Mouse (Mus musculus) telencephalon, adult 2 months (tissue): ENCODE data around the gene Hist2h3b.
"Not testable (repeated sequence)": the region's sequence is repeated elsewhere in the genome, so short reads cannot be mapped to it uniquely, and the experiment has no call there.

Source experiments
- DNase-seq: peaks from one replicate; pipeline ENCODE4 v3.0.0-alpha.2; 2011; ENCODE audit warnings: low read depth, low spot score

The Hist2h3b gene

DNA sequence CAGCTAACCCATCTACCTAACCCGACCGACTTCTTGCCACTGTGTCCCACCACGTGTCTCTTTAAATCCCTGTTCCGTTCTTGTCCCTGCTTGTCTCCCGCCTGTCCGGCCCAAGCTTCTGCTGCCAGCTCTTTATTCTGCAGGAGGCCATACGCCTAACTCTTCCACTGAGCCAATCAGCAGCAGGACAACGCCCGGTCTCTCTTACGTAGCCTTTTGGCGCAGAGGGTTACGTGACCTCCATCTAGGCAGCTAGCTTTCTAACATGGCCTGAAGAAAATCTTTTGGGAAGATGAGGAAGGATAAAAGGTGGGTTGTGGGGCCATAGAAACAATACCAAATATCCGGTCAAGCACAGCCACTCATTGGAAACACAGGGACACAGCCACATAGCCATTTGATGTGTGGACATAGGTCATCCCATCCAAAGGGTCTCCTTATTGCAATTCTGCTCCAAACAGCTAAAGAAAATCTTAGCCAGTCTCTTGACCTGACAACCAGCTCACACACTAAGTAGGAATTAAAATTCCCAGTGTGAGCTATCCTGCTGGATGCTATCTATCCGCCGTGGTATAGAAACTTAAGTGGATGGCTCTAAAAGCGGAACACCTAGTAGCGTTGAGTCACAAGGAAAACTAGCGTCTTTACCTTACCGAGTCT lies 6.1 kb upstream of the Hist2h3b start:
- DNase-seq: peak; percentile 96

DNA sequence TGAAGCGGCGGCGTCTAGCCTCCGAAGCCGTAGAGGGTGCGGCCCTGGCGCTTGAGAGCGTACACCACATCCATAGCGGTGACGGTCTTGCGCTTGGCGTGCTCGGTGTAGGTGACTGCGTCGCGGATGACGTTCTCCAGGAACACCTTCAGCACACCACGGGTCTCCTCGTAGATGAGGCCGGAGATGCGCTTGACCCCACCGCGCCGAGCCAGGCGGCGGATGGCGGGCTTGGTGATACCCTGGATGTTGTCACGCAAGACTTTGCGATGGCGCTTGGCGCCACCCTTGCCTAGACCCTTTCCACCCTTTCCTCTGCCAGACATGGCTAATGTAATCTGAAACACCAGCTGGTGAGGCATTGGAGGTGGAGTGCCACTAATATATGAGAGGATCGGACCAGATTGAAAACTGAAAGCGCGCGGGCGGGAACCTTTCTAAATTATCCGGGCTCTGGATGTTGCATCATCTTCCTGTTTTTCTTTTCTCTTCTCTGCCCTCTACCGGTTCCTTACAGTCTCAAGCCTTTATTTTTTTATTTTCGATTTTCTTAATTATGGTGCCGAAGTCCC lies 5.4 kb upstream of the Hist2h3b start, which contains the start of gene Hist2h4:
Gene Hist2h4, minus strand, starts transcription at position 333 of the 572 bp plus-strand sequence.
- DNase-seq: peak; percentile 96

DNA sequence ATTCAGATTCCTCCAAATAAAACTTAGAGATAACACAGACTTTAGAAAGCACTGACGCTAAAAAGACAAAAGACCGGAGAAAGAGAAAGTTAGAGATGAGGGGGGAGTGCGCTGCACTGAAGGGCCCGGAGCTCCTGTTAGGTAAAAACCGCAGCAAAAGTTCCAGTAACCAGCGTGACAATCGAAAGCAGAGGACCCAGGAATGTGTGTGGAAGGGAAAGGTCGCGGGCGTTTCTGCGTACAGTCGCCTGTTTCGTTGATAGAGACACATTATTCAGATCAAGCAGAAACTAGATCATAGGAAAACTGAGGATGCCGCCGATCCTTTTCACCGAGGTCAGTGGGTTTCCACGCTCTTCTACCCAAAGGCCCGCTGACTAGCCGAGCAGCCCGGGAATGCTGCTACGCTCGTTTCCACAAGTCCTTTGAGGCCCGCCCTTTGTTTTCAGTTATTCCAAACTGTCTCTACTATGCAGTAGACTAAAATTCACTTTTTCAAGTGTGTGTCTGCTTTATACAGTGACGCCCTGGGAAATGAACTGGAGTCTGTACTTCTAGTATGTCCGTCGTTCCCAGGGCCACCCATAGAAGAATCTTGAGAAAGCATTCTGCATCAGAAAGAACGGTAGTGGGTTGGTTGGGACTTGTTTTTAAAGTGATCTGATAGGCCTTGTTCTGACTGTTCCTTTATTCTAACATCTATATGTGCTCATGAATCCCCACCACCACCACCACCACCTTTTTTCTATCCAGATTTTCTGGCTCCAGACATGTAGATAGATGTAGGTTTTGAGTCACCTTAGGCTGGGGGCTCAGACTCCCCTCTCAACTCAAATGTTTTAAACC lies 4.7 kb upstream of the Hist2h3b start:
- no peak for DNase-seq

DNA sequence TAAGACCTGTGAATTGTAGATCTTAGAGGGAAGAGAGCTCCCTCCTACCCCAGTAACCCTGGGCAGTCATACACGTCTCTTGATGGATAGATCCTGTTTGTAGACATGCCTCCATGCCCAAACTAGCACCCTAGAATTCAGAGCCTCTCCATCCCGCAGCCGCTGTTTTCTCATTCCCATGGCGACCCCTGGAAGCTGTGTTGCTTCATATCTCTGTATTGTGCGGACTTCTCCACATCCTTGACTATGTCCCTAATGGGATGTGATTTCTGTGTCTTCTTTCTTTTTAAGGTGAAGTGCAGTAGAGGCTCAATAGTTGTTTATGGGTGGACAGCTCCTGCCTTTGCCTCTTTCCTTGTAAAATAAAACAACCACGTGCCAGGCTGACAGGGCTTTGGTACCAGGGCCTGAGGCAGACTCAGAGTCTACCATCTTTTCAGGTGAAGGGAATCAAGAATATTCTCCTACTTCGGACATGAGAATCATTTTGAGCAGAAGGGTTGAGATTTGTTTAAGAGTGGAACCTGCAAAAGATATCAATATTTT lies 4.0 kb upstream of the Hist2h3b start:
- DNase-seq: no peak

DNA sequence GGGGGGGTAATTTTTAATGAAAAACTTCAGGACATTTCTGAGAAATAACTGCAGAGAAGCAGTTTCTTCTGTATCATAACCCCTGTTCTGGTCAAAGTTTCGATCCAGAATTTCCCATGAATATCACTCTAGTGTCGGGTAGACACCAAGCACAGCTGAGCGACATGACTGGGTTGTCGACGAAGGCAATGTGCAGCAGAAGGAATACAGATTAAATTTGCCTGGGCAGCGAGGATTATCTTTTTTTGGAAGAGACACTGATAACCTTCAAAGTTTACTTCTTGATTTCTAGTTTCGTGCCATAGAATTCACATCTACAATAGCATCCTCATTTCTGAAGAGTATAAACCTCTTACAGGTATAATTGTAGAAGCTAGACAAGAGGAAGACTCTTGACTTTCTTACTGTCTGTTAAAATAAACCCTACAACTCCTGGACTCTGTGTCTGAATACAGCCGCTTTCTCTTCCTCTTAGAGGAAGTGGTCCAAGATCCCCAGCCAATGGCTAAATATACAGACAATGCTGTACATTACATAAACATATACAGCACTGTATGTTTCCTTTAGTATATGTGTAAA lies 2.2 kb upstream of the Hist2h3b start:
- DNase-seq: no peak

DNA sequence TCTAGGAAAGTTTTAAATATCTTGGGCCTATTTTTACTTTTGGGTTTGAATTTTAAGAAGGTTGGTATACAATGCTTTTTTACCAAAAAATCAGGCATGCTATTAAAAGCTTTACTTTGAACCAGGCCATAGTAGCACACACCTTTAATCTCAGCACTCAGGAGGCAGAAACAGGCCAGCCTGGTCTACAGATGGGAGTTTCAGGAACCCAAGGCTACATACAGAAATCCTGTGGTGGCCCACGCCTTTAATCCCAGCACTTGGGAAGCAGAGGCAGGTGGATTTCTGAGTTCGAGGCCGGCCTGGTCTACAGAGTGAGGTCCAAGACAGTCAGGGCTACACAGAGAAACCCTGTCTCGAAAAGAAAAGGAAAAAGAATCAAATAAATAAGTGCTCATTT lies 913 bp upstream of the Hist2h3b start:
- no peak for DNase-seq

DNA sequence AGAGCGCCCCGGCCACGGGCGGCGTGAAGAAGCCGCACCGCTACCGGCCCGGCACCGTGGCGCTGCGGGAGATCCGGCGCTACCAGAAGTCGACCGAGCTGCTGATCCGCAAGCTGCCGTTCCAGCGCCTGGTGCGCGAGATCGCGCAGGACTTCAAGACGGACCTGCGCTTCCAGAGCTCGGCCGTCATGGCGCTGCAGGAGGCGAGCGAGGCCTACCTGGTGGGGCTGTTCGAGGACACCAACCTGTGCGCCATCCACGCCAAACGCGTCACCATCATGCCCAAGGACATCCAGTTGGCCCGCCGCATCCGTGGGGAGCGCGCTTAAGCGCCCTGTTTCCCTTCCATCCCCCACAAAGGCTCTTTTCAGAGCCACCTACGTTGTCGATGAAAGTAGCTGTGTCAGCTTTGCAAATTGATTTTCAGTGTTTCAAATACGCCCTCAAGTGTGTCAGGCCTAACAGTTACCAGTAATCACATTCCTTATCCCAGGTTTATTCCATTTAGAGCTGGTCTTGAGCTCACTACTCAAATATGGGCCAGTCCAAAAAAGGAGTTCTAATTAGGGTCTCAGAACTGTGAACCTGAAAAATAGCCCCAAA lies 423 bp downstream of the Hist2h3b start:
- peak; percentile 36 for DNase-seq

DNA sequence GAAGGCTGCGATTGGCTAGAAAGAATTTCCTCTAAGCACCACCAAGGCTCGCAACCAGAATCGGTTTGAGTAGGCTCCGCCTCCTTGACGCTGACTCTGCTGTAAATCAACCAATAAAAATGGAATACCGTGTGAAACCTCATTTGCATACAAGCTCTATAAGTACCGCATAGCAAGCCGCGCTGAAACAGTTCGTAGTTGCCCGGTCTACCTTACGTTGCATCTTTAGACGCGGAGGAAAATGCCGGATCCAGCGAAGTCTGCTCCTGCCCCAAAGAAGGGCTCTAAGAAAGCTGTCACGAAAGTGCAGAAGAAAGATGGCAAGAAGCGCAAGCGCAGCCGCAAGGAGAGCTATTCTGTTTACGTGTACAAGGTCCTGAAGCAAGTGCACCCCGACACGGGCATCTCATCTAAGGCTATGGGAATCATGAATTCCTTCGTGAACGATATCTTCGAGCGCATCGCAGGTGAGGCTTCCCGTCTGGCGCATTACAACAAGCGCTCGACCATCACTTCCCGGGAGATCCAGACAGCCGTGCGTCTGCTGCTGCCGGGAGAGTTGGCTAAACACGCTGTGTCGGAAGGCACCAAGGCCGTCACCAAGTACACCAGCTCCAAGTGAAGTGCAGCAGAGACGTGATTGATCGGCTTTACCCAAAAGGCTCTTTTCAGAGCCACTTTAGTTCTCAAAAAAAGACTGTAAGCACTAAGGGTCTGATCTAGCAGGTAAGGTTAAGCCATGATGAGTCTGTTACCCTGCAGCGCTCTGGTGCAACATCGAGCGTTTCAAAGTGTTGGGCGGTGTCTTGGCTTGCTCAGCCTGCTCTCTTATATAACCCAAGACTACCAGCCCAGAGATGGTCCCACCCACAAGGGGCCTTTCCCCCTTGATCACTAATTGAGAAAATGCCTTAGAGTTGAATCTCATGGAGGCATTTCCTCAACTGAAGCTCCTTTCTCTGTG lies 1.3 kb downstream of the Hist2h3b start, which contains the start of gene Hist2h2bb:
Gene Hist2h2bb, plus strand, starts transcription at position 242 of the 964 bp plus-strand sequence.
- DNase-seq: peak; percentile 99

DNA sequence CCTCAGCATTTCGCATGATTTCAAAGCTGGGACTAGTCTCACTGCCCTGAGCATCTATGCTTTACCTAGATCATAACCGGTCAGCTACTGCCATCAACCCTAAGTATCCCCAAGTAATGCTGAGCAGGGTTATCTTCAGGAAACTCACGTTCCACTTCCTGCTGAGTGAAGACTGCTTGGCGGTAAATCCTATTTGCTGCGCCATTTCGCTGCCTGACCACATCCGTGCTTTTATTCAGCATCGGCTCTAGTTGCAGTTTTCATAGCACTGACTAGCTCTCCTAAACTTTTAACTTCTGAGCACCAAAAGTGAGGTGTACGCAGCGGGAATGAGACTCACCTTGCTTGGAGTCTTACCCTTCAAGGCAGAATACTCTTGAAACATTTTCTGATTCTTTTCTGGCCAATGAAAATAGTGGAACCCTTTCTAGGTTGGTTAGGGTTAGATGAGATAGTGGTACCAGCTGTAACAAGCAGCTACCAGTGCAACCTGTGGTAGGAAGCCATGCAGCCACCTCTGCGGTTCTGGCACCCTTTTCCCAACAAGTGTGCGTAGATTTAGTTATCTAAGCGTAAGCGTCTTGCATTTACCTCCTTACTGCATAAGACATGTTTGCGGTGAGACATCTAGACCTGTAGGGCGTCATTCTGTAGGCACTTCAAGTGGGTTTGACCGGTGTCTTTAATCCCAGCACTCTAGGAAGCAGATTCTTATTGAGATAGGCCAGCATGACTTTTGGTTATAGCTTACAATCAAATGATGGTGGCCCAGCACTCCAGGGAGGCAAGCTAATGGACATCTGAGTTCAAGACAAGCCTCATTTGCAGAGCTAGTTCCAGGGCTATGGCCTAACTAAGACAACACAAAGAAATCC lies 5.4 kb downstream of the Hist2h3b start:
- no peak for DNase-seq

DNA sequence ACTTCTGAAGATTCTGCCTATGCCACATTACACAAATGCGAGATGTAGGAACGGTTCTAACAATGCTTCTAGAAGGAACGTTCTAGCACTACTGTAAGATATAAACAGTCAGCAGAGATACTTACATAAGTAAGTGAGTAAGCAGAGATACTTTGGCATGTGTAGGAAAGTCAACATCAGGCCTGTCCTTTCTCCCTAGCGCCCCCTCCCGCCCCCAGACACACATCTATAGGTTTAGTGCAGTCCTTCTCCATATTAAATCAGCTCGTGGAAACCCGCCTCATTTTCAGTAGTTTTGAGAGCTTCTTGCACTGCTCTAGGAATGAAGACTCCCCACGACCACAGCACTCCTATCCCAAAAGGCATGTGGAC lies 9.0 kb downstream of the Hist2h3b start:
- DNase-seq: no peak

DNA sequence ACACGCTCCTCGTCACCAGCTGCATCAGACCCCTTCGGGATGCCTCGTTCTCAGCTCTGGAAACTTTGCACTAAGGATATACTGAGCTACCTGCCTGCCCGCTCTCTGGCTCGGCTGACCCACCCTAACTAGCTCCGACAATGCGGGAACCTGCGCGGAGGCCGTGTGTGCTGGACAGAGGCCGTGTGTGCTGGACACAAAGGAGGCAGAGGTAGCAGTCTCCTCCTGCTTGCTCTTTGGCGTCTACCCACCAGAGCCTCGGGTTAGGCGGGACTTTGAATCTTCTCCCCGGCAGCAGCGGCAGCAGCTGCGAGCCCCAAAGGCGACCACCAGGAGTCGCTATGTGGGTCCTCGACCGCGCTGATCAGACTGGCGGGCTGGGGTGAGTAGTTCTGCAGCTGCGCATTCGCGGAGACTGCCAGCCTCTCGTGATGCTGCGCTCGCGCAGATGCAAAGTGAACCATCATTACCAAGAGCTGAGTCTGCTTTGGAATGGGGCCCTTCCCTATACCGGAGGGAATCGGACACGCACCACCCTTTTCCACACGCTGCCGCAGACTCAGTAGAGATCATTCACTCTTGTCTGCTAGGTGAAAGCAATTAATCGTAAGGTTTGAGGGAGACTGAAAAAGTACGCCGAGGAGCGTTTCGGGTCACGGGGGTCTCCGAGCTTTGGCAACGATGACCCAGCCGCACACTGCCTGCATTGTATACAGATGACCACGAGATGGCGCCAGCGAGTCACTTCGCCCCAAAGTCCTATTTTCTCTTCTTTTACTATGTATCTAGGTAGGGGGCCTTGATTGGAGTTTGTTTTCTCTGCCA lies 9.6 kb downstream of the Hist2h3b start:
- DNase-seq: peak; percentile 92

DNA sequence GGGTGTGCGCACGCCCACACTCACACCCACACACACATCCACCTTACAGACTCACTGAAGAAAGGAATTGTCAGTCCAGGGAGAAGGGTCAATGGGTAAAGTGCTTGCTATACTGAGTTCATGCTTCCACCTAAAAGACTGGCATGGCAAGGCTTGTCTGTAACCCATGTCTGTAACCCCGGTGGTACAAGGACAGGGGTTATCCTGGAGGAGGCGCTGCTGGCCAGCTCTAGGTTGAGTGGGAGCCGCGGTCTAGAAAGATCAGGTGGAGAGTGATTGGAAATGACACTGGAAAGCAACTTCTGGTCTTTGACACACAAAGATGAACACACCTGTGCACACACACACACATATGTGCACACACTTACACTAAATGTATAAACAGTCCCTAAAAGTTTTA lies 12.2 kb downstream of the Hist2h3b start:
- DNase-seq: no peak

DNA sequence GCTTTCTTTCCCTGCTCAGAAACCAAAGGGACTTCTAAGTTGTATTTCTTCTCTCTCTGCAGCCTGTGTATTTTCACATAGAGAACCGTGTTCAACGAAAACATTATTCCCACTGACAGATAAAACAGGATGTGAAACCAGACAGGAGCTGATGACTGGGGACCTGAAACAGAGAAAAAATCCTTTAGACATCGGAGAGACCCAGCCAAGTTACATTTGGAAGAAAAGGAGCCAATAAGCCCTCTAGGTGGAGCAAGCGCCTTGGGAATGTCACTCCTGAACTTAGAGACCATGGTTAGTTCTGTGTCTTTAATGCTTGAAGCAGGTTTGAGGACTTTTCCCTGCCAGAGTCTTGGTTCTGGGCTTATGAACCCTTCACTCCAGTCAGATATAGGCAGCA lies 16.0 kb downstream of the Hist2h3b start:
- DNase-seq: no peak

DNA sequence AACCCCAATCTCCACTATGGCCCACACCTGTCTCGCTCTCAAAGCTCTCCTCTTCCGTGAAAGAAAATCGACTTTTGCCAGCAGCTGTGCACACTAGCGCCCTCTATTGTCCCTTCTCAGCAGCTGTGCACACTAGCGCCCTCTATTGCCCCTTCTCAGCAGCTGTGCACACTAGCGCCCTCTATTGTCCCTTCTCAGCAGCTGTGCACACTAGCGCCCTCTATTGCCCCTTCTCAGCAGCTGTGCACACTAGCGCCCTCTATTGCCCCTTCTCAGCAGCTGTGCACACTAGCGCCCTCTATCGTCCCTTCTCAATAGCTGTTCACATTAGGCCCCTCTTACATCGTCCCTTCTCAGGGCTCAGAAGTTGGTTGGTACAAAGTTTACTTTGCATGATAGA lies 18.9 kb downstream of the Hist2h3b start:
- not testable (repeated sequence) for DNase-seq

DNA sequence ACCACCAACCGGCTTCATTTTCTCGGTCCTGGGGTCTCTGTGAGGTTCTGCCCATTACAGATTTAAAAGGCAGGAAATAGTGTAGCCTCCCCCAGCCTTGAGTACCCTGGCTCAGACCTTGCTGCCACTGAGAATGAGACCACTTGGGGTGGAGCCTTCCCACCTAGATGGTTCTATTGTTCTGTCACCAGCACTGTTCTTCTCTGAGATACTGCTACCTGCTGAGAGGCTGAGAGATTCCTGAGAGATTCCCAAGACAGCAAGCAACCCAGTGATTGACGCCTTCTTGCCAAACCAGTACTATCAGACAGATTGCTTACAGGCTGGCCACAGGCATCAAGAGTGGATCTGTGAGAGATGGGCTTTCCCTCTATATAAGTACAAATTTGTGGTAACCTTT lies 20.7 kb downstream of the Hist2h3b start:
- no peak for DNase-seq

DNA sequence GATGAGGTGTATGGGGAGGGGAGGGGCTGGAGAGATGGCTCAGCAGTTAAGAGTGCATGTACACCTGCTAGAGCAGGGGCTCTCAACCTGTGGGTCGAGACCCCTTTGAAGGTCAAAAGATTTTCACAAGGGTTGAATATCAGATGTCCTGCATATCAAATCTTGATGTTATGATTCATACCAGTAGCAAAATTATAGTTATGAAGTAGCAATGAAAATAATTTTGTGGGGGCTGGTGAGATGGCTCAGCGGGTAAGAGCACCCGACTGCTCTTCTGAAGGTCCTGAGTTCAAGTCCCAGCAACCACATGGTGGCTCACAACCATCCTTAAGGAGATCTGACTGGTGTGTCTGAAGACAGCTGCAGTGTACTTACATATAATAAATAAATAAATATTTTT lies 22.3 kb downstream of the Hist2h3b start:
- not testable (repeated sequence) for DNase-seq

DNA sequence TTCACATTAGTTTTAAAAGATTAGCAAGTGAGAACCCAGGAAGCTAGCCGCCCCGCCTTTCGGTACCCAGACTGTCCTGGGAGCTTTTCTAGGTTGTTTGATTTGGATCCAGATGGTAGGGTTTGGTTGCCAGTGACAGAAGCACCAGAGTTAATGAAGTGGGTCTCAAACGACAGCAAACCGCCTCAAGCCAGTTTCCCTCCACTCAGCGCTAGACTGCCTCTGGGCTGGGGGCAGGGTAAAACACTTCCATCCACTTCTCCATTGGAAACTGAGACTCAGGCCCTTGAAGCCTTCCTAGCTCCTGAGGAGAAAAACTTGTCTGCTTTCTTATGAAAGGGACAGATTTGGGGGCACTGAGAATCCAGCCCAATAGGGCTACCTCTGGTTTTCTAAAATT lies 24.2 kb downstream of the Hist2h3b start:
- no peak for DNase-seq

DNA sequence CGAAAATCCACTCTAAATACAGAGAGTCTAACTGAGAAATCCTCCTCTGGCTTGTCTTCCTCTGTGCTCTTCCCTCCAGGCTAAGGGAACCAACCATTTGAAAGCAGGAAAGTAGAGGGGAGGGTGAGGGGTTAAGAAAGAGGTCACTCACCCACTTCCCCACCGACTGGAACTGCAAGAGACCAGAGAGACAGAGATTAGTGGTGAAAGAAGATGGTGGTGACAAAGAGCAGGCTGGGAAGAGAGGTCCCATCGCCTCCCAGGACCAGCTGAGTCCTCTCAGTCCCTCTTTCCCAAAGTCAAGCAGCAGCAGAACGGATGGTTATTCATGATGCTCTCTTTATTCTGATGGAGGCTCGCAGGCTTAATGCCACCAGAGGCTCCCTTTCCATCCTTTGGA lies 24.9 kb downstream of the Hist2h3b start:
- no peak for DNase-seq

DNA sequence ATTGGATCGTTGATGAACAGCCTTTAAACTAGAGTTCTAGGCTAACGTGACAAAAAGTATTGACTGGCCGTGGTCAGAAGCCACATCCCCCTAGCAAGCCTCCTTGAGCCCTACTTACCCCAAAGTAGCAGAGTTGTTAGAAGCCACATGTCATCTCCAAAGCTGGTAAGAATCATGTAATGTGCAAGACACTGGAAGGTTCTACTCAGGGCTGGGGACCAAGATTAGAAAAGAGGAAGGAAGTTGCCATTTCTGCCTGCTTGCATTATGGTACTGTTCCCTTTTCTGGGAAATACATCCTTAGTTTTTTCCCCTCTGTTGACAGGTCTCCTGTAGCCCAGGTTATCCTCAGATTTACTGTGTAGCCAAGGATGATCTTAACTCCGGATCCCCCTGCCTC lies 25.3 kb downstream of the Hist2h3b start, which contains the start of gene Fcgr1:
Gene Fcgr1, minus strand, starts transcription at position 183 of the 400 bp plus-strand sequence.
- no peak for DNase-seq
